Mouse (Mus musculus) embryonic facial prominence, embryonic 11.5 days (tissue): ENCODE data around the gene Fga. TPM values are rescaled to one million over a fixed set of nuclear protein-coding genes. Genes with fewer than 3 reads are reported as not detected.

Experiments used
- ATAC-seq: fragments of 200-750 bp; cut with Nextera tagmentation; replicated peaks from 2 replicates; pipeline ENCODE4 v1.8.0; 2017; ENCODE audit warnings: low read depth; ENCODE audit not compliant: insufficient number of reproducible peaks, low FRiP score, low TSS enrichment
- DNase-seq: peaks from one replicate; pipeline ENCODE4 v3.0.0-alpha.2; 2015; ENCODE audit warnings: low spot score
- H3K27ac ChIP-seq: fragments of 300-500 bp; sonication (generic); replicated peaks from 2 replicates; pipeline ENCODE4 v1.5.1; 2014; ENCODE audit warnings: mild to moderate bottlenecking, low read depth, low read length, control low read depth
- H3K27me3 ChIP-seq: fragments of 300-500 bp; sonication (generic); 2 replicates; pipeline ENCODE4 v1.6.1; 2014; ENCODE audit warnings: mild to moderate bottlenecking, low read length, moderate library complexity, mixed read lengths; ENCODE audit not compliant: control insufficient read depth, insufficient read depth
- H3K36me3 ChIP-seq: fragments of 300-500 bp; sonication (generic); replicated peaks from 2 replicates; pipeline ENCODE4 v1.6.1; 2014; ENCODE audit warnings: low read depth, mild to moderate bottlenecking, low read length, moderate library complexity, mixed read lengths; ENCODE audit not compliant: control insufficient read depth, insufficient read depth
- H3K4me1 ChIP-seq: fragments of 300-500 bp; sonication (generic); 2 replicates; pipeline ENCODE4 v1.6.1; 2014; ENCODE audit warnings: low read length, mixed read lengths; ENCODE audit not compliant: control insufficient read depth, insufficient read depth
- H3K4me2 ChIP-seq: fragments of 300-500 bp; sonication (generic); 2 replicates; pipeline ENCODE4 v1.6.1; 2014; ENCODE audit warnings: low read depth, mild to moderate bottlenecking, control low read depth, low read length, moderate library complexity
- H3K4me3 ChIP-seq: fragments of 300-500 bp; sonication (generic); 2 replicates; pipeline ENCODE4 v1.5.1; 2014; ENCODE audit warnings: low read depth, low read length, control low read depth
- H3K9ac ChIP-seq: fragments of 300-500 bp; sonication (generic); replicated peaks from 2 replicates; pipeline ENCODE4 v1.6.1; 2014; ENCODE audit warnings: mild to moderate bottlenecking, control low read depth, low read length
- H3K9me3 ChIP-seq: fragments of 300-500 bp; sonication (generic); replicated peaks from 2 replicates; pipeline ENCODE4 v1.6.1; 2016; ENCODE audit warnings: mild to moderate bottlenecking, low read length, inconsistent platforms, mixed read lengths; ENCODE audit not compliant: control insufficient read depth
- WGBS: fragments of 180-500 bp; shearing (Covaris S2); extraction: QIAGEN DNeasy Blood & Tissue Kit; methylation state at CpG from one replicate; pipeline ENCODE4 v1.1.7; 2014; 5-methylcytosine and 5-hydroxymethylcytosine counted together
- polyA plus RNA-seq: library from polyadenylated mRNA; unstranded; fragments of >200 nt; fragmentation: Nextera tagmentation; extraction: Ambion mirVana; gene quantifications from 2 replicates; pipeline ENCODE4 v1.2.1, GENCODE M21; 2014

Gene Fga
- polyA plus RNA-seq, 1 experiment from 2014 or later, result not detected

DNA sequence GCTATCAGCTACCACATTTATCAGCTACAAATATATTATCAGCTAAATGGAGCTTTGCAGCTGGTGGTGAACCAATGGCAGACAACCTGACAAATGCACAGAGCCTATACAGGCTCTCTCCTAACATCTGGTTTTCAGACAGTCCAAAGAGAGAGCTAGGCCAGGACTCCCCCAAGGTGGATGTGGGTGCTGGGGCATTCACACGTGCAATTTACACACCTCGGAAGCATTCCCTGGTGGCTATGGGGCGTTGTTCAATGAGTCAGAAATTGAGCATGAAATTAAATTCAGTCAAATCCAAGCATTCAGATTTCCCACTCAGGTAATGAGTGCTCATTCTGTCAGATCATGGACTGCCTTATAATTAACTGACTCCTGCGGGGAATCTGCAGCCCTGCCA lies 14.3 kb upstream of the Fga start:
- H3K4me3 ChIP-seq, result no peak overlapping the region
- no peak overlapping the region for H3K9ac ChIP-seq
- WGBS, result 76% methylated on average over 4 of the region's 4 CpGs
- H3K27me3 ChIP-seq, result no peaks in the 10 kb centered on the region
- no peaks in the 10 kb centered on the region for H3K9me3 ChIP-seq
- no peak for DNase-seq
- H3K4me2 ChIP-seq, result no peak overlapping the region
- ATAC-seq, result no peak
- H3K27ac ChIP-seq, result no peak overlapping the region
- no peaks in the 10 kb centered on the region for H3K36me3 ChIP-seq
- no peaks in the 10 kb centered on the region for H3K4me1 ChIP-seq

DNA sequence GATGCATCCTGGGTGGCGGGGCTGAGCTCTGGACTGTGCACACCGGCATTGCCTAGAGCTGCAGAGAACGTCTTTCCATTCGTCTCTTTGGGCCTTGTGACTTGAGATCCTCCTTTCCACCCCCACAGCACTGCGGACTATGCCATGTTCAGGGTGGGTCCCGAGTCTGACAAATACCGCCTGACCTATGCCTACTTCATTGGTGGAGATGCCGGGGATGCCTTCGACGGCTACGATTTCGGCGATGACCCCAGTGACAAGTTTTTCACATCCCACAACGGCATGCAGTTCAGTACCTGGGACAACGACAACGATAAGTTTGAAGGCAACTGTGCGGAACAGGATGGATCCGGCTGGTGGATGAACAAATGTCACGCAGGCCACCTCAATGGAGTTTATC lies 13.2 kb upstream of the Fga start:
- no peak overlapping the region for H3K27ac ChIP-seq
- no peaks in the 10 kb centered on the region for H3K4me1 ChIP-seq
- no peaks in the 10 kb centered on the region for H3K27me3 ChIP-seq
- no peak overlapping the region for H3K9ac ChIP-seq
- DNase-seq (no peak), ATAC-seq (no peak)
- no peaks in the 10 kb centered on the region for H3K36me3 ChIP-seq
- no peak overlapping the region for H3K4me3 ChIP-seq
- no peaks in the 10 kb centered on the region for H3K9me3 ChIP-seq
- no peak overlapping the region for H3K4me2 ChIP-seq
- WGBS, result 93% methylated on average over 19 of the region's 19 CpGs

DNA sequence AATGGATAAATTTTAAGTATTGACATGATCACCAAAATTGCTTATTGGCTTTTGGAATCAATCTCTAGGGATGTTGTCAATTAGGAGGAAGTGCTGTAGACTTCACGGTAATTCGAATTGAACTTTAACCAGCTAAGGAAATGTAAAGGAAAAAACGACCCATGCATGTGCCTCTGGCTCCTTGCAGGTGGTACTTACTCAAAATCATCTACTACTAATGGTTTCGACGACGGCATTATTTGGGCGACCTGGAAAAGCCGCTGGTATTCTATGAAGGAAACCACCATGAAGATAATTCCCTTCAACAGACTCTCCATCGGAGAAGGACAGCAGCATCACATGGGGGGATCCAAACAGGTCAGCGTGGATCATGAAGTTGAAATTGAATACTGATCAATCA lies 11.9 kb upstream of the Fga start:
- WGBS, result 83% methylated on average over 10 of the region's 10 CpGs
- no peak overlapping the region for H3K27ac ChIP-seq
- H3K9me3 ChIP-seq, result no peaks in the 10 kb centered on the region
- ATAC-seq (no peak), DNase-seq (no peak)
- H3K4me2 ChIP-seq, result no peak overlapping the region
- H3K36me3 ChIP-seq, result no peaks in the 10 kb centered on the region
- no peak overlapping the region for H3K9ac ChIP-seq
- H3K4me1 ChIP-seq, result no peaks in the 10 kb centered on the region
- no peaks in the 10 kb centered on the region for H3K27me3 ChIP-seq
- no peak overlapping the region for H3K4me3 ChIP-seq

DNA sequence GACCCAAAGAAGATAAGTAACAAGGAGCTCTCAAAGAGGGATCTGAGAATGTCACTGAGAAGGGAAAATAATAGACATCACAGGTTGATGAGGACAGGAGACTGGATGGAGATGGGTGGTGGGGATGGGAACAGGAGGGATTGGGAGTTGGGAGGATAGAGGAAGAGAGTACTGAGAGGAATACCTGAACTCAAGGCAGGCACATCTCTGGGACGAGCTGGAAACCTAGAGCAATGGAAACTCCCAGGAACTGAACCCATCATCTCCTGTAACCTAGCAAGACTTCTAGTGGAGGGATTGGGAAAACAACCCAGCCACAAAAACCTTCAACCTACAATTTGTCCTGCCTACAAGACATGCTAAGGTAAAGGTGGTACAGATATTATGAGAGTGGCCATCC lies 9.6 kb upstream of the Fga start:
- ATAC-seq (no peak), DNase-seq (no peak)
- no peaks in the 10 kb centered on the region for H3K4me1 ChIP-seq
- no peaks in the 10 kb centered on the region for H3K36me3 ChIP-seq
- H3K9me3 ChIP-seq, result no peaks in the 10 kb centered on the region
- H3K27ac ChIP-seq, result no peak overlapping the region
- H3K4me3 ChIP-seq, result no peak overlapping the region
- WGBS, result 81% methylated on average over 1 of the region's 1 CpGs
- no peak overlapping the region for H3K9ac ChIP-seq
- H3K4me2 ChIP-seq, result no peak overlapping the region
- no peaks in the 10 kb centered on the region for H3K27me3 ChIP-seq

DNA sequence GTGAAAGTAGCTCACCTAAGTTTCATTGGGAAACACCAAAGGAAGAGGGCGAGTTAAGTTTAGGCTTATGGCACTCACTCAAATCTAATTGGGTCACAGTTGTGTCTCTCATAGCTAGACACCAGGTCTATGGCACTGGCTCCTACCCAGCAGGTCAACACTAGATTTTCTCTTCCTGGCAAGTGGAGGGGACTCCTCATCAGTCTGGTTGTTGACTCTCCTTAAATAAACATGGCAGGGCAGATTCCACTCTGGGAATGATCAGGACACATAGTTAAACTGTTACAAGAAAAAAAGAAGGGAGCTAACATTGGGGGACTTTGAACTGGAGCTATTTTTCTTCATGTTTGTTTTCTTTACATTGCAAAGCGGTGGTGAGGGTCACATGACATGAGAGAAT lies 5.5 kb upstream of the Fga start:
- Histone ChIP-seq H3K9ac (no peak overlapping the region), H3K36me3 (no peaks in the 10 kb centered on the region), H3K9me3 (no peaks in the 10 kb centered on the region), H3K4me1 (no peaks in the 10 kb centered on the region), H3K4me3 (no peak overlapping the region), H3K27ac (no peak overlapping the region), H3K4me2 (no peak overlapping the region), H3K27me3 (no peaks in the 10 kb centered on the region)
- DNase-seq (no peak), ATAC-seq (no peak)
- 90% methylated on average over 2 of the region's 2 CpGs for WGBS

DNA sequence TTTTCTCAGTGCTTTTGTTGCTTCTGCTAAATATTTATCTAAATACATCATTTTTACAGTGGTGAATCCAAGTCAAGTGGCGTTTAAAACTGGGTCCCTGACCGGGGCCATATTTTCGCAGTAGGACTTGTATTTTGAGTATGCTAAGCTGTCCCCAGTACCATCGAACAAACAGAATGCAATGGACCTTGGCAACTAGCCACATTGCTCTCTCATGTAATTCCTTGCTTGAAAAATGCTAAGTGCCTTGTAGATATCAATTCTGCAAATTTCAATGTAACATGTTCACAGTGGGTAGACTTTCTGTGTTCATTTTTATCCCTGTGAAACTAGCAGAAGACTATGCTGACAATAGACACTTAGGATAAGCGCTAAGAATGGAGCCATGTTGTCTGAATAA lies 4.7 kb upstream of the Fga start:
- ATAC-seq (no peak), DNase-seq (no peak)
- H3K27me3 ChIP-seq, result no peaks in the 10 kb centered on the region
- H3K4me3 ChIP-seq, result no peak overlapping the region
- WGBS, result 93% methylated on average over 5 of the region's 5 CpGs
- no peaks in the 10 kb centered on the region for H3K4me1 ChIP-seq
- no peak overlapping the region for H3K9ac ChIP-seq
- no peaks in the 10 kb centered on the region for H3K36me3 ChIP-seq
- H3K4me2 ChIP-seq, result no peak overlapping the region
- no peaks in the 10 kb centered on the region for H3K9me3 ChIP-seq
- no peak overlapping the region for H3K27ac ChIP-seq

DNA sequence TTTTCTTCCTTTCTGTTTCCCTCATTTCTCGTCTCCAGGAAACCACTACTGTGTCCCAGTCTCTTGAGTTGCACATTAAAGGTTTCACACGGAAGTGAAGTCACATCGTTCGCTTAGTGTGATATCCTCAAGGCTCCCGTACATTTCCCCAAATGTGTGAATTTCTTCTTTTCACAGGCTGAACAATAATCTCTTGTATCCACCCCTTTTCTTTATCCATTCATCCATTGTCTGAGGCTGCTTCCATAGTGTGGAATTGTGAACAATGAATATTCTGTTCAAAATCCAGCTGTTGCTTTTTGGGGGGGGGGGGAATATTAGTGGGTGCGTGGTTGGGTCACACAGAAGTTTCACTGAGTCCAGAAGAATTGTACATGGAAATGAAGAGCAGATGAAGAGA lies 840 bp upstream of the Fga start:
- ATAC-seq, result no peak
- no peaks in the 10 kb centered on the region for H3K4me1 ChIP-seq

DNA sequence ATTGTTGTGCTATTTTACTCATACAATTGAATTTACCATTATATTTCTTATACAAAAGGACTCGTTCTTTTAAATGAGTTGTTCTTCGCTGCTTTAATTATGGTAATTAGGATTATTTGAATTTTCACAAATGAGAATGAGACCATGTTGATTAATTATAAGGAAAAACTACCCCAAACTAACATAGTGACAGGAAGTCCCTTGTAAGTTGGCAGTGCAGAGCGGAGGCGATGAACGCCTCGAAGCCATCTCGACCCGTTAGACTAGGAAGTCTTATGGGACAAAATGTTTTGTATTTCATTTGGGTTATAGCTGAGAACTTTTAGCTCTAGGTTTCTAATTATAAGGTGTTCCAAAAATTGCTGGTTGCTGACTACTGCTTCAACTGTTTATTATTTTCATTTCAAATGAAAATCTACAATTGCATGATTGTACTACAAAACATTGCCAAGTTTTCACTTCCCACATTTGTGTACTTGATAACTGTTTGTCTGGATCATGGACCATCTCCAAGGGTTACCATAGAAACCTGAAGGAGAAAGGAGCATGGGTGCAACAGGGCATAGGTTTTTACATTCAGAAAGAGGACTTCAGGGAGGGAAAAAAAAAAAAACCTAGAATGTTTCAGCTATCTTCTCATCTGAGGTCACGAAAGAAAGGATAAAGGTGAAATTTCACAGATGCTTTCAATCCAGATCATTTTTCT lies 1.8 kb downstream of the Fga start:
- Histone ChIP-seq H3K27me3 (no peaks in the 10 kb centered on the region), H3K27ac (no peak overlapping the region), H3K36me3 (no peaks in the 10 kb centered on the region), H3K4me3 (no peak overlapping the region), H3K4me1 (no peaks in the 10 kb centered on the region), H3K4me2 (no peak overlapping the region), H3K9me3 (no peaks in the 10 kb centered on the region), H3K9ac (no peak overlapping the region)
- WGBS, result 87% methylated on average over 9 of the region's 9 CpGs
- DNase-seq (no peak), ATAC-seq (no peak)

More for the DNA sequence above, 840 bp upstream of the Fga start:
- Histone ChIP-seq H3K9me3 (no peaks in the 10 kb centered on the region), H3K27me3 (no peaks in the 10 kb centered on the region), H3K4me3 (no peak overlapping the region), H3K36me3 (no peaks in the 10 kb centered on the region), H3K9ac (no peak overlapping the region), H3K27ac (no peak overlapping the region), H3K4me2 (no peak overlapping the region)
- no peak for DNase-seq
- 72% methylated on average over 6 of the region's 6 CpGs for WGBS
